Mouse (Mus musculus) liver, embryonic 14 days (tissue): Measurements from ENCODE around the gene Fndc1. TPM values are rescaled to one million over a fixed set of nuclear protein-coding genes. Genes with fewer than 3 reads are reported as not detected.

Experiments used
- polyA plus RNA-seq: library from polyadenylated mRNA; depleted of rRNA; stranded (reverse); fragments of >200 nt; gene quantifications from 2 replicates; pipeline ENCODE4 v1.2.3, GENCODE M21; 2012; rRNA removed

The Fndc1 gene
- 0.06 and 0.16 TPM in 2 replicates for polyA plus RNA-seq

DNA sequence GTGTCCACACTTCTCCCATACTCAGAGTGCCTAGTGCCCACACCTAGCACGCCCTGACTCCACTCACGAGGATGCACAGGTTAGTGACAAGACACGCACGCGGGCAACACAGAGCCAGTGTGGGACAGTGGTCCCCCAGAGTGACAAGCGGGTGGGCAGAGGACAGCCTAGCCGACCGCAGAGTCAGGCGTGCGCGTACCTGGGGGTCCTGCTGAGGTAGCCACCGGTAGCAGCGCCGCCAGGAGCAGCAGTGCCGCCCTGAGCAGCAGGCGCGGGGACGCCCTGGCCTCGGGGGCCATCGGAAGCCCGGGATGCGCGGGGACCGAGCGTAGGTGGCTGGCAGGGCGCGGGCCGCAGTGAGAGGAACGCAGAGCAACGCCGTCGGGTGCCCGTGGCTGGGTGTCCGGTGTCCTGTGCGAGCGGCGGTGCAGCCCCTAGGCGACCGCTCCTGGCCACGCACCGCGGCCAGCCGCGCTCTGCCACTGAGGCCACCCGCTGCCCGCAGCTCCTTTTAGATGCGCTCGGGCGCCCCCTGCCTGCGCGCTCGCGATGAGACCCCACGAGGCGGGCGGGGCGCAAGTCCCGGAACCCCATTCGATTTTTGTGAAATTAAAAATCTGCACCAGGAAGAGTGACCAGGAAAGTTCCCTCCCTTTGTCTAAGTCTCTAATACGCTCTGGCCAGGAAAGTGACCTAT, at the start of gene Fndc1:
Gene Fndc1, minus strand, starts transcription at position 484 of the 697 bp plus-strand sequence.

Other genes starting within 250 kb of the Fndc1 start
- 0.66 and 0.93 TPM in 2 replicates for gene Tagap, start 98.7 kb upstream of the Fndc1 start, polyA plus RNA-seq
- 10.9 and 12.1 TPM in 2 replicates for gene Rsph3a, start 118.3 kb upstream of the Fndc1 start, polyA plus RNA-seq